Mouse (Mus musculus): ENCODE measurements around the gene Ddx17. TPM values are rescaled to one million over a fixed set of nuclear protein-coding genes. Genes with fewer than 3 reads are reported as not detected.
A peak's percentile ranks its signal among the peaks of the same experiment; 100 is the strongest.

Gene Ddx17
- total and polyA plus RNA-seq, 2 experiments from 2014 or later, result 14.9 to 223 TPM

- WGBS, result under 1% methylated on average over 71 of the region's 71 CpGs
- ATAC-seq (ENCODE audit: insufficient read depth, low read depth), result peak; percentile 83
- peak within 1 kb of the TSS; percentile 76 for H3K27ac ChIP-seq (ENCODE audit: low read depth)
Observed at GRCm38 (mm10) chr15:79516171-79517096, 30.1 kb downstream of the Ddx17 start, which contains the start of gene Kdelr3. Gene Kdelr3 (plus strand): TSS chr15:79516411.

GRCm38 (mm10) chr15:79513940-79514339, 32.6 kb downstream of the Ddx17 start:
- WGBS, result 15% methylated on average over 9 of the region's 9 CpGs
- Histone ChIP-seq H3K36me3 (replicated peaks; ENCODE audit: control insufficient read depth, insufficient read depth, low read length) (no peaks in the 10 kb centered on the region), H3K9ac (replicated peaks; ENCODE audit: low read depth, low read length) (no peak overlapping the region), H3K4me2 (ENCODE audit: low read depth, low read length) (no peak overlapping the region), H3K9me3 (replicated peaks; ENCODE audit: control insufficient read depth, low read length) (no peaks in the 10 kb centered on the region), H3K4me1 (ENCODE audit: control insufficient read depth, insufficient read depth) (peaks cover 19% of the 10 kb centered on the region), H3K27ac (ENCODE audit: low read depth) (no peak overlapping the region), H3K27me3 (ENCODE audit: control insufficient read depth, insufficient read depth, low read length) (peaks cover 35% of the 10 kb centered on the region), H3K4me3 (ENCODE audit: low read depth, low read length) (no peak overlapping the region)
- ATAC-seq (ENCODE audit: insufficient read depth, low read depth) (no peak), DNase-seq (ENCODE audit: low spot score) (no peak)
- TF ChIP-seq CTCF (IDR thresholded peaks at IDR 0.05; ENCODE audit: low read depth) (no peak), EP300 (IDR thresholded peaks at IDR 0.05; ENCODE audit: low read depth) (no peak)

More at GRCm38 (mm10) chr15:79516171-79517096, 30.1 kb downstream of the Ddx17 start, which contains the start of gene Kdelr3:
- H3K4me3 ChIP-seq (ENCODE audit: low read depth, low read length), result peak within 1 kb of the TSS; percentile 58
- peak within 1 kb of the TSS; percentile 89 for H3K4me2 ChIP-seq (ENCODE audit: low read depth, low read length)
- DNase-seq (ENCODE audit: low spot score), result peak; percentile 81
- H3K9me3 ChIP-seq (replicated peaks; ENCODE audit: control insufficient read depth, low read length), result no peaks in the 10 kb centered on the region
- H3K27me3 ChIP-seq (ENCODE audit: control insufficient read depth, insufficient read depth, low read length), result peaks cover 17% of the 10 kb centered on the region; the same call in 1 of the 2 replicates
- no peaks in the 10 kb centered on the region; the same call in 1 of the 2 replicates for H3K36me3 ChIP-seq (replicated peaks; ENCODE audit: control insufficient read depth, insufficient read depth, low read length)
- no peak for TF ChIP-seq EP300 (IDR thresholded peaks at IDR 0.05; ENCODE audit: low read depth)
- TF ChIP-seq CTCF (IDR thresholded peaks at IDR 0.05; ENCODE audit: low read depth), result no peak
- peaks cover 19% of the 10 kb centered on the region for H3K4me1 ChIP-seq (ENCODE audit: control insufficient read depth, insufficient read depth)
- H3K9ac ChIP-seq (replicated peaks; ENCODE audit: low read depth, low read length), result peak within 1 kb of the TSS; percentile 74

- TF ChIP-seq EP300 (IDR thresholded peaks at IDR 0.05; ENCODE audit: low read depth) (no peak), CTCF (IDR thresholded peaks at IDR 0.05; ENCODE audit: low read depth) (no peak)
- no peaks in the 10 kb centered on the region for H3K36me3 ChIP-seq (replicated peaks; ENCODE audit: control insufficient read depth, insufficient read depth, low read length)
- 5% methylated on average over 61 of the region's 61 CpGs for WGBS
- ATAC-seq (ENCODE audit: insufficient read depth, low read depth), result peak; percentile 70
- H3K27me3 ChIP-seq (ENCODE audit: control insufficient read depth, insufficient read depth, low read length), result peaks cover 53% of the 10 kb centered on the region
- no peak overlapping the region for H3K9ac ChIP-seq (replicated peaks; ENCODE audit: low read depth, low read length)
- no peak overlapping the region for H3K27ac ChIP-seq (ENCODE audit: low read depth)
- H3K4me1 ChIP-seq (ENCODE audit: control insufficient read depth, insufficient read depth), result peaks cover 7% of the 10 kb centered on the region
- H3K4me2 ChIP-seq (ENCODE audit: low read depth, low read length), result peak overlapping the region; percentile 79
- peak overlapping the region; percentile 43 for H3K4me3 ChIP-seq (ENCODE audit: low read depth, low read length)
- H3K9me3 ChIP-seq (replicated peaks; ENCODE audit: control insufficient read depth, low read length), result no peaks in the 10 kb centered on the region
- DNase-seq (ENCODE audit: low spot score), result peak; percentile 63
Observed at GRCm38 (mm10) chr15:79511553-79512320, 34.8 kb downstream of the Ddx17 start.

GRCm38 (mm10) chr15:79510425-79510824, 36.1 kb downstream of the Ddx17 start:
- H3K9ac ChIP-seq (replicated peaks; ENCODE audit: low read depth, low read length), result no peak overlapping the region
- no peak overlapping the region for H3K27ac ChIP-seq (ENCODE audit: low read depth)
- 74% methylated on average over 7 of the region's 7 CpGs for WGBS
- peaks cover 8% of the 10 kb centered on the region for H3K4me1 ChIP-seq (ENCODE audit: control insufficient read depth, insufficient read depth)
- no peaks in the 10 kb centered on the region for H3K36me3 ChIP-seq (replicated peaks; ENCODE audit: control insufficient read depth, insufficient read depth, low read length)
- no peak overlapping the region for H3K4me3 ChIP-seq (ENCODE audit: low read depth, low read length)
- ATAC-seq (ENCODE audit: insufficient read depth, low read depth) (no peak), DNase-seq (ENCODE audit: low spot score) (no peak)
- TF ChIP-seq CTCF (IDR thresholded peaks at IDR 0.05; ENCODE audit: low read depth) (no peak), EP300 (IDR thresholded peaks at IDR 0.05; ENCODE audit: low read depth) (no peak)
- H3K9me3 ChIP-seq (replicated peaks; ENCODE audit: control insufficient read depth, low read length), result no peaks in the 10 kb centered on the region
- H3K27me3 ChIP-seq (ENCODE audit: control insufficient read depth, insufficient read depth, low read length), result peaks cover 63% of the 10 kb centered on the region
- H3K4me2 ChIP-seq (ENCODE audit: low read depth, low read length), result no peak overlapping the region

GRCm38 (mm10) chr15:79509998-79510397, 36.5 kb downstream of the Ddx17 start:
- ATAC-seq (ENCODE audit: insufficient read depth, low read depth), result no peak
- Histone ChIP-seq H3K4me3 (ENCODE audit: low read depth, low read length) (no peak overlapping the region), H3K4me1 (ENCODE audit: control insufficient read depth, insufficient read depth) (peaks cover 12% of the 10 kb centered on the region), H3K27ac (ENCODE audit: low read depth) (no peak overlapping the region), H3K9me3 (replicated peaks; ENCODE audit: control insufficient read depth, low read length) (no peaks in the 10 kb centered on the region), H3K4me2 (ENCODE audit: low read depth, low read length) (no peak overlapping the region), H3K27me3 (ENCODE audit: control insufficient read depth, insufficient read depth, low read length) (peaks cover 67% of the 10 kb centered on the region), H3K9ac (replicated peaks; ENCODE audit: low read depth, low read length) (no peak overlapping the region), H3K36me3 (replicated peaks; ENCODE audit: control insufficient read depth, insufficient read depth, low read length) (no peaks in the 10 kb centered on the region)
- DNase-seq (ENCODE audit: low spot score), result no peak
- 12% methylated on average over 6 of the region's 6 CpGs for WGBS
- TF ChIP-seq CTCF (IDR thresholded peaks at IDR 0.05; ENCODE audit: low read depth), result no peak
- no peak for TF ChIP-seq EP300 (IDR thresholded peaks at IDR 0.05; ENCODE audit: low read depth)

All from heart, postnatal 0 days (tissue).